Mouse (Mus musculus): Measurements from ENCODE around the gene Clstn2. TPM values are rescaled to one million over a fixed set of nuclear protein-coding genes. Genes with fewer than 3 reads are reported as not detected.

The Clstn2 gene
- total and polyA plus RNA-seq, 3 experiments: not detected

DNA sequence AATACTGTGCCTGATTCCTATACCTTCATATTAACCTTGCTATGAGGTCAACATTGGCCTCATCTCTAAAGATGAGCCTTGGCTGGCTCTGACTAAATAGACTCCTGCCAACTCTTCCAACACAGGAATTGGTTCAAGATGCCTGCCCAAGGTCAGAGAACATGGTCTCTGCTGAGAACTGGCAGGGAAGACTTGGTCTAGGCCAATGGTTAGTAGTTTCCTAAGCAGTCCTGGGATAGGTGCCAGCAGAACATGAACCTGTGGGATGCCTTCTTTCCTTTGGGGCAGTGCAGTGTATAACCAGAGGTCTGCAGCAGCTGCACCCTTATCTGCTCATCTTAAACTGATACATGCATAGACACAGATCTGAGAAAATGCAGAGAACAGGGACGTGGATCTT lies 505.7 kb downstream of the Clstn2 start:
- TF ChIP-seq UBTF (IDR thresholded peaks at IDR 0.05; ENCODE audit: borderline replicate concordance, insufficient read depth, low read depth, low read length): no peak
- no peak for TF ChIP-seq E2F4 (IDR thresholded peaks at IDR 0.05; ENCODE audit: borderline replicate concordance, low read depth, low read length)
- no peak for TF ChIP-seq CTCF (IDR thresholded peaks at IDR 0.05 in 2 of 3, conservative IDR thresholded peaks at IDR 0.05 in 1 of 3; ENCODE audit: control insufficient read depth in 1 of 3, insufficient read depth in 1 of 3, low read depth in 2 of 3, low read length in 3 of 3, poor library complexity in 1 of 3, severe bottlenecking in 1 of 3)
- no peak for TF ChIP-seq GATA1 (IDR thresholded peaks at IDR 0.05; ENCODE audit: low read depth, low read length)
- no peak for TF ChIP-seq TAL1 (IDR thresholded peaks at IDR 0.05; ENCODE audit: low read length)
- no peak for TF ChIP-seq MAX (IDR thresholded peaks at IDR 0.05; ENCODE audit: low read length)
- no peak for TF ChIP-seq ZMIZ1 (IDR thresholded peaks at IDR 0.05; ENCODE audit: low read depth, low read length)
- no peak for TF ChIP-seq USF2 (IDR thresholded peaks at IDR 0.05; ENCODE audit: borderline replicate concordance in 1 of 2, insufficient read depth in 1 of 2, low read depth in 1 of 2, low read length in 2 of 2)
- TF ChIP-seq MYC (IDR thresholded peaks at IDR 0.05; ENCODE audit: low read depth, low read length): no peak
- no peak for TF ChIP-seq GABPA (IDR thresholded peaks at IDR 0.05; ENCODE audit: low read depth, low read length)
- TF ChIP-seq MXI1 (IDR thresholded peaks at IDR 0.05; ENCODE audit: low read depth, low read length): no peak
- TF ChIP-seq JUND (IDR thresholded peaks at IDR 0.05; ENCODE audit: low read depth, low read length): no peak
- no peak for TF ChIP-seq NRF1 (IDR thresholded peaks at IDR 0.05; ENCODE audit: insufficient read depth, low read depth, low read length, poor library complexity, severe bottlenecking)
- no peak for TF ChIP-seq ZC3H11A (IDR thresholded peaks at IDR 0.05; ENCODE audit: low read depth, low read length)
- no peak for TF ChIP-seq RCOR1 (IDR thresholded peaks at IDR 0.05; ENCODE audit: low read depth, low read length)
- no peak for TF ChIP-seq RAD21 (IDR thresholded peaks at IDR 0.05; ENCODE audit: low read depth, low read length)
- no peak for TF ChIP-seq POLR2AphosphoS2 (IDR thresholded peaks at IDR 0.05; ENCODE audit: low read length)
- TF ChIP-seq MAZ (IDR thresholded peaks at IDR 0.05; ENCODE audit: low read depth, low read length): no peak
- no peak for TF ChIP-seq BHLHE40 (IDR thresholded peaks at IDR 0.05; ENCODE audit: borderline replicate concordance, low read depth, low read length)
- Histone ChIP-seq H3K4me1 (ENCODE audit: control insufficient read depth in 1 of 2, insufficient read depth in 2 of 2, low read length in 2 of 2) (no peaks in the 10 kb centered on the region), H3K27ac (ENCODE audit: control insufficient read depth, low read depth, low read length) (no peak overlapping the region), H3K36me3 (ENCODE audit: control insufficient read depth in 1 of 2, insufficient read depth in 2 of 2, low read length in 2 of 2) (no peaks in the 10 kb centered on the region), H3K9me3 (replicated peaks; ENCODE audit: insufficient read depth, low read length) (no peaks in the 10 kb centered on the region), H3K79me2 (ENCODE audit: control insufficient read depth, insufficient read depth, low read length, poor library complexity) (no peaks in the 10 kb centered on the region), H3K27me3 (ENCODE audit: control insufficient read depth in 1 of 2, insufficient read depth in 2 of 2, low read length in 2 of 2) (no peaks in the 10 kb centered on the region), H3K4me3 (ENCODE audit: control insufficient read depth in 1 of 2, insufficient read depth in 1 of 2, low read depth in 2 of 2, low read length in 2 of 2) (no peak overlapping the region), H3K9ac (ENCODE audit: control insufficient read depth, low read depth, low read length, poor library complexity, severe bottlenecking) (no peak overlapping the region)
- no peak for DNase-seq (ENCODE audit: low read depth, low spot score)

DNA sequence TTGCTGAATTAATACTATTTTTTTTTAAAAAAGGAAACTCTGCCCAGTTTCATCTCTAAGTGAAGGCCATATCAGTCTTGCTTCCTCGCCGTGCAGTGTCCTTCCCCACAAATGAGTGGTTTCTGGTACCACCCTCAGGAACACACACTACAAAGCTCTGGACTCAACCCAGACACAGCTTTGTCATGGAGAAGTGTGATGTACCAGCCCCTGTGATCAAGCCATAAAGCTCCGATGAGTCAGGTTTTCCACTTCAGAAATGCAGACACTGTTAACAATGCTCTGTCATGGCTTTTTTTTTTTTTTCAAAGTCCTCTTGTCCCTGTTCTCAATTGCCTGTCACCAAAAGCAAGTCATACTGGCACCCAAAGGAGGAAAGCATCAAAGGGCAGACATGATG lies 507.4 kb downstream of the Clstn2 start:
- Histone ChIP-seq H3K36me3 (ENCODE audit: control insufficient read depth in 1 of 2, insufficient read depth in 2 of 2, low read length in 2 of 2) (no peaks in the 10 kb centered on the region), H3K79me2 (ENCODE audit: control insufficient read depth, insufficient read depth, low read length, poor library complexity) (no peaks in the 10 kb centered on the region), H3K27me3 (ENCODE audit: control insufficient read depth in 1 of 2, insufficient read depth in 2 of 2, low read length in 2 of 2) (no peaks in the 10 kb centered on the region), H3K4me1 (ENCODE audit: control insufficient read depth in 1 of 2, insufficient read depth in 2 of 2, low read length in 2 of 2) (no peaks in the 10 kb centered on the region), H3K27ac (ENCODE audit: control insufficient read depth, low read depth, low read length) (no peak overlapping the region), H3K9ac (ENCODE audit: control insufficient read depth, low read depth, low read length, poor library complexity, severe bottlenecking) (no peak overlapping the region), H3K9me3 (replicated peaks; ENCODE audit: insufficient read depth, low read length) (no peaks in the 10 kb centered on the region), H3K4me3 (ENCODE audit: control insufficient read depth in 1 of 2, insufficient read depth in 1 of 2, low read depth in 2 of 2, low read length in 2 of 2) (no peak overlapping the region)
- no peak for DNase-seq (ENCODE audit: low read depth, low spot score)
- TF ChIP-seq ZKSCAN1 (IDR thresholded peaks at IDR 0.05; ENCODE audit: low read depth, low read length) (no peak), EP300 (IDR thresholded peaks at IDR 0.05; ENCODE audit: low read depth in 1 of 2, low read length in 2 of 2) (no peak), TBP (IDR thresholded peaks at IDR 0.05; ENCODE audit: low read depth, low read length) (no peak), UBTF (IDR thresholded peaks at IDR 0.05; ENCODE audit: borderline replicate concordance, insufficient read depth, low read depth, low read length) (no peak), BHLHE40 (IDR thresholded peaks at IDR 0.05; ENCODE audit: borderline replicate concordance, low read depth, low read length) (no peak)
